Mouse (Mus musculus) lung, postnatal 0 days (tissue): ENCODE results near the gene Msi1. TPM values are rescaled to one million over a fixed set of nuclear protein-coding genes. Genes with fewer than 3 reads are reported as not detected.
A peak's percentile ranks its signal among the peaks of the same experiment; 100 is the strongest.

ENCODE experiments used
- ATAC-seq: fragments of 200-750 bp; cut with Nextera tagmentation; 2 replicates; pipeline ENCODE4 v1.8.0; 2017; ENCODE audit warnings: moderate library complexity
- DNase-seq: peaks from one replicate; pipeline ENCODE4 v3.0.0-alpha.2; 2016; ENCODE audit warnings: low spot score
- H3K27ac ChIP-seq: fragments of 300-500 bp; sonication (generic); 2 replicates; pipeline ENCODE4 v1.5.1; 2014; ENCODE audit warnings: antibody characterized with exemption, mild to moderate bottlenecking, low read length, mixed read lengths
- H3K27me3 ChIP-seq: fragments of 300-500 bp; sonication (generic); replicated peaks from 2 replicates; pipeline ENCODE4 v1.6.1; 2014; ENCODE audit warnings: low read length, mixed read lengths; ENCODE audit not compliant: insufficient read depth
- H3K36me3 ChIP-seq: fragments of 300-500 bp; sonication (generic); 2 replicates; pipeline ENCODE4 v1.6.1; 2014; ENCODE audit warnings: low read length, mixed read lengths; ENCODE audit not compliant: insufficient read depth
- H3K4me1 ChIP-seq: fragments of 300-500 bp; sonication (generic); 2 replicates; pipeline ENCODE4 v1.6.1; 2014; ENCODE audit warnings: antibody characterized with exemption, low read depth, low read length, mixed read lengths; ENCODE audit not compliant: insufficient read depth
- H3K4me2 ChIP-seq: fragments of 300-500 bp; sonication (generic); replicated peaks from 2 replicates; pipeline ENCODE4 v1.6.1; 2014; ENCODE audit warnings: low read depth, mild to moderate bottlenecking, low read length, moderate library complexity, mixed read lengths
- H3K4me3 ChIP-seq: fragments of 300-500 bp; sonication (generic); 2 replicates; pipeline ENCODE4 v1.5.1; 2014; ENCODE audit warnings: low read depth, low read length
- H3K9ac ChIP-seq: fragments of 300-500 bp; sonication (generic); replicated peaks from 2 replicates; pipeline ENCODE4 v1.6.1; 2014; ENCODE audit warnings: low read depth, mild to moderate bottlenecking
- H3K9me3 ChIP-seq: fragments of 300-500 bp; sonication (generic); 2 replicates; pipeline ENCODE4 v1.6.1; 2016; ENCODE audit warnings: low read length, mixed read lengths
- CTCF ChIP-seq: IDR thresholded peaks from 2 replicates; pipeline ENCODE4 v1.5.1; 2016; ENCODE audit warnings: antibody characterized with exemption, mild to moderate bottlenecking
- EP300 ChIP-seq: IDR thresholded peaks from 2 replicates; pipeline ENCODE4 v1.6.1; 2016; ENCODE audit warnings: antibody characterized with exemption, mild to moderate bottlenecking, control low read depth
- WGBS: fragments of 180-500 bp; shearing (Covaris S2); extraction: QIAGEN DNeasy Blood & Tissue Kit; methylation state at CpG from one replicate; pipeline ENCODE4 v1.1.7; 2014; 5-methylcytosine and 5-hydroxymethylcytosine counted together
- polyA plus RNA-seq: library from polyadenylated mRNA; unstranded; fragments of >200 nt; fragmentation: Nextera tagmentation; extraction: Ambion mirVana; gene quantifications from 2 replicates; pipeline ENCODE4 v1.2.1, GENCODE M21; 2015

The Msi1 gene
- polyA plus RNA-seq = 1.2 TPM in 2 replicates

- Histone ChIP-seq H3K9ac (peak within 1 kb of the TSS; percentile 19; the same call in 1 of the 2 replicates), H3K36me3 (no peaks in the 10 kb centered on the region), H3K9me3 (no peaks in the 10 kb centered on the region), H3K4me2 (peak within 1 kb of the TSS; percentile 99), H3K4me1 (no peaks in the 10 kb centered on the region), H3K4me3 (peak within 1 kb of the TSS; percentile 61), H3K27ac (no peak within 1 kb of the TSS), H3K27me3 (0 out of 2 replicates have a peak, but pooled peaks cover 5% of the 10 kb centered on the region)
- ATAC-seq (peak; percentile 54), DNase-seq (no peak)
- 0% methylated on average over 20 of the region's 117 CpGs for WGBS
- TF ChIP-seq EP300 (no peak), CTCF (no peak)
Observed at GRCm38 (mm10) chr5:115429359-115430186, at the start of gene Msi1. Msi1 (plus strand) TSS chr5:115429599.

- Histone ChIP-seq H3K27ac (no peak overlapping the region), H3K36me3 (no peaks in the 10 kb centered on the region), H3K9me3 (no peaks in the 10 kb centered on the region), H3K4me3 (no peak overlapping the region), H3K9ac (no peak overlapping the region), H3K4me1 (no peaks in the 10 kb centered on the region), H3K27me3 (no peaks in the 10 kb centered on the region), H3K4me2 (no peak overlapping the region)
- DNase-seq = no peak
- no peak for ATAC-seq
- 29% methylated on average over 9 of the region's 9 CpGs for WGBS
- TF ChIP-seq CTCF (no peak), EP300 (no peak)
Observed at GRCm38 (mm10) chr5:115391935-115392334, 37.5 kb upstream of the Msi1 start.

GRCm38 (mm10) chr5:115392969-115393368, 36.4 kb upstream of the Msi1 start:
- no peak for TF ChIP-seq CTCF
- TF ChIP-seq EP300 = no peak
- WGBS = 73% methylated on average over 1 of the region's 1 CpGs
- no peak overlapping the region for H3K9ac ChIP-seq
- no peaks in the 10 kb centered on the region for H3K9me3 ChIP-seq
- H3K27ac ChIP-seq = no peak overlapping the region
- H3K4me3 ChIP-seq = no peak overlapping the region
- no peaks in the 10 kb centered on the region for H3K36me3 ChIP-seq
- no peak overlapping the region for H3K4me2 ChIP-seq
- H3K27me3 ChIP-seq = no peaks in the 10 kb centered on the region
- DNase-seq (no peak), ATAC-seq (no peak)
- H3K4me1 ChIP-seq = no peaks in the 10 kb centered on the region

DNA sequence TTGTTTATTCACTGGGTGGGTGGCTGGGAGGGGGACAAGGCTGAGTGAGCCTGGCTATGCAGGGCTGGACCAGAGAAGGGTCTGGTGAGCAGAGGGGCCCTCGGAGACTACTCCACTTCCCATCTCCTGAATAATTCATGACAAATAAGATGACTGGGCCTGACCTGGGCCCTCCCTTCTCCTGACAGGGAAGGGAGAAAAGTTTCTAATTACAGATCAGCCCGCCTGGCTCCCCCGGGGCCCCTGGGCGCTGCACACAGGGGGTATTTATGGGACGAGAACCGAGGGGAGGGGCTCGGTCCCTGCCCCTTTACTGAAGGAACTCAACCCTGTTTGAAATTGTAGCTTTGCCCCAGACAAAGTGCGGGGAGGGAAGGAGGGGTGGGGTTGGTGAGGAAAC, 35.2 kb upstream of the Msi1 start:
- Histone ChIP-seq H3K9me3 (no peaks in the 10 kb centered on the region), H3K27me3 (no peaks in the 10 kb centered on the region), H3K4me3 (no peak overlapping the region), H3K27ac (no peak overlapping the region), H3K9ac (no peak overlapping the region), H3K36me3 (no peaks in the 10 kb centered on the region), H3K4me2 (no peak overlapping the region), H3K4me1 (peaks cover 4% of the 10 kb centered on the region; the same call in 1 of the 2 replicates)
- TF ChIP-seq CTCF (no peak), EP300 (no peak)
- no peak for ATAC-seq
- WGBS = 9% methylated on average over 8 of the region's 8 CpGs
- DNase-seq = no peak

DNA sequence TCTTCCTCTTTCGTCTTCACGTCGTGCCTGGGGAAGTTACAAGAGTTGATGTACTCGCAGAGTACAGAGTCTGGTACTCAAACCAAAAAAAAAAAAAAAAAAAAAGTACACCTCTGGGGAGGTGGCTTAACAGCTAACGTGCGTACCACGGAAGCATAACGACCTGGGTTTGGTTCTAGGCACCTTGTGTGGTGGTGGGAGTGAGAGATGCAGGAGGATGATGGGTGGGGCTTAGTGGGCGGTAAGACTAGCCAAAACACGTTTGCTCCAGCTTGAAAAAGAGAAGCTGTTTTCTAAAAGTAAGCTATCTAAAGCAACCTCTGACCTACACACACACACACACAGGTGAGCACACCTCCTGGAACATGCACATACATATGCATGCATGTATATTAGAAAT, 34.6 kb upstream of the Msi1 start:
- WGBS = 19% methylated on average over 10 of the region's 10 CpGs
- no peaks in the 10 kb centered on the region for H3K27me3 ChIP-seq
- no peak overlapping the region for H3K27ac ChIP-seq
- H3K4me2 ChIP-seq = no peak overlapping the region
- no peak for ATAC-seq
- DNase-seq = no peak
- H3K4me3 ChIP-seq = no peak overlapping the region
- no peaks in the 10 kb centered on the region for H3K9me3 ChIP-seq
- no peaks in the 10 kb centered on the region for H3K36me3 ChIP-seq
- no peak for TF ChIP-seq CTCF
- no peak for TF ChIP-seq EP300
- no peak overlapping the region for H3K9ac ChIP-seq
- H3K4me1 ChIP-seq = peaks cover 4% of the 10 kb centered on the region; the same call in 1 of the 2 replicates

- H3K4me3 ChIP-seq = no peak overlapping the region
- WGBS = 53% methylated on average over 11 of the region's 11 CpGs
- ATAC-seq (no peak), DNase-seq (no peak)
- no peaks in the 10 kb centered on the region for H3K36me3 ChIP-seq
- H3K9me3 ChIP-seq = no peaks in the 10 kb centered on the region
- no peaks in the 10 kb centered on the region for H3K27me3 ChIP-seq
- H3K4me1 ChIP-seq = peaks cover 4% of the 10 kb centered on the region; the same call in 1 of the 2 replicates
- TF ChIP-seq EP300 (no peak), CTCF (no peak)
- no peak overlapping the region for H3K4me2 ChIP-seq
- H3K27ac ChIP-seq = no peak overlapping the region
- H3K9ac ChIP-seq = no peak overlapping the region
Observed at GRCm38 (mm10) chr5:115396654-115397053, 32.7 kb upstream of the Msi1 start.
